Mouse (Mus musculus) cortical plate, adult 2 months (tissue): ENCODE measurements around the gene Stk25. TPM values are rescaled to one million over a fixed set of nuclear protein-coding genes. Genes with fewer than 3 reads are reported as not detected.

Source experiments
- H3K27ac ChIP-seq: fragments of 200-500 bp; 2 replicates; pipeline ENCODE4 v1.5.1; 2012; ENCODE audit warnings: low read length, control low read depth, inconsistent platforms; ENCODE audit not compliant: insufficient read depth
- H3K4me1 ChIP-seq: fragments of 200-500 bp; 2 replicates; pipeline ENCODE4 v1.6.1; 2011; ENCODE audit warnings: low read length; ENCODE audit not compliant: control insufficient read depth, insufficient read depth
- H3K4me3 ChIP-seq: fragments of 200-500 bp; 2 replicates; pipeline ENCODE4 v1.5.1; 2011; ENCODE audit warnings: mild to moderate bottlenecking, low read length, control low read depth; ENCODE audit not compliant: insufficient read depth
- CTCF ChIP-seq: fragments of 200-500 bp; IDR thresholded peaks from 2 replicates; pipeline ENCODE4 v1.5.1; 2011; ENCODE audit warnings: mild to moderate bottlenecking, control low read depth, low read length; ENCODE audit not compliant: insufficient read depth; ENCODE audit errors: extremely low read depth
- POLR2A ChIP-seq: fragments of 200-500 bp; IDR thresholded peaks from 2 replicates; pipeline ENCODE4 v1.6.1; 2011; ENCODE audit warnings: mild to moderate bottlenecking, low read length, control low read depth; ENCODE audit not compliant: insufficient read depth; ENCODE audit errors: extremely low read depth
- polyA plus RNA-seq: library from polyadenylated mRNA; depleted of rRNA; stranded (reverse); fragments of >200 nt; gene quantifications from 2 replicates; pipeline ENCODE4 v1.2.3, GENCODE M21; 2012

Stk25 gene
- polyA plus RNA-seq, 1 experiment = 404 TPM

- Histone ChIP-seq H3K4me1 (peaks cover 7% of the 10 kb centered on the region; the same call in 1 of the 2 replicates), H3K4me3 (peak overlapping the region; percentile 40), H3K27ac (peak overlapping the region; percentile 75)
- no peak for TF ChIP-seq POLR2A
- 0 out of 2 replicates have a peak, but pooled peaks have one; percentile 5 for TF ChIP-seq CTCF
These were observed 22.1 kb downstream of the Stk25 start for GRCm38 (mm10) chr1:93636211-93636897.

GRCm38 (mm10) chr1:93635580-93636192, 22.8 kb downstream of the Stk25 start:
- Histone ChIP-seq H3K4me3 (peak overlapping the region; percentile 92), H3K27ac (peak overlapping the region; percentile 91), H3K4me1 (peaks cover 7% of the 10 kb centered on the region; the same call in 1 of the 2 replicates)
- TF ChIP-seq CTCF (no peak), POLR2A (peak; percentile 81)

GRCm38 (mm10) chr1:93635091-93635579, 23.3 kb downstream of the Stk25 start:
- H3K4me1 ChIP-seq = peaks cover 7% of the 10 kb centered on the region; the same call in 1 of the 2 replicates
- TF ChIP-seq POLR2A (no peak), CTCF (no peak)

GRCm38 (mm10) chr1:93634481-93634891, 24.0 kb downstream of the Stk25 start:
- Histone ChIP-seq H3K27ac (peak overlapping the region; percentile 91), H3K4me3 (peak overlapping the region; percentile 92), H3K4me1 (peaks cover 7% of the 10 kb centered on the region; the same call in 1 of the 2 replicates)
- no peak for TF ChIP-seq CTCF
- TF ChIP-seq POLR2A = peak; percentile 45; the same call in 1 of the 2 replicates

More at GRCm38 (mm10) chr1:93635091-93635579, 23.3 kb downstream of the Stk25 start:
- H3K4me3 ChIP-seq = peak overlapping the region; percentile 92
- H3K27ac ChIP-seq = peak overlapping the region; percentile 91

- TF ChIP-seq CTCF = no peak
- no peak for TF ChIP-seq POLR2A
- Histone ChIP-seq H3K4me1 (peaks cover 7% of the 10 kb centered on the region; the same call in 1 of the 2 replicates), H3K4me3 (no peak overlapping the region), H3K27ac (no peak overlapping the region)
These were observed 25.7 kb downstream of the Stk25 start for GRCm38 (mm10) chr1:93632723-93633122.

GRCm38 (mm10) chr1:93630796-93631195, 27.7 kb downstream of the Stk25 start:
- H3K27ac ChIP-seq = no peak overlapping the region
- peaks cover 7% of the 10 kb centered on the region; the same call in 1 of the 2 replicates for H3K4me1 ChIP-seq
- no peak overlapping the region for H3K4me3 ChIP-seq
- TF ChIP-seq CTCF = no peak

- TF ChIP-seq POLR2A (no peak), CTCF (no peak)
- Histone ChIP-seq H3K4me1 (no peaks in the 10 kb centered on the region), H3K27ac (no peak overlapping the region), H3K4me3 (no peak overlapping the region)
These were observed 34.0 kb downstream of the Stk25 start for GRCm38 (mm10) chr1:93624502-93624901.

- H3K4me3 ChIP-seq = no peak overlapping the region
- H3K4me1 ChIP-seq = no peaks in the 10 kb centered on the region
- H3K27ac ChIP-seq = no peak overlapping the region
- TF ChIP-seq POLR2A = no peak
- TF ChIP-seq CTCF = no peak
These were observed 39.5 kb downstream of the Stk25 start for GRCm38 (mm10) chr1:93618948-93619347.

GRCm38 (mm10) chr1:93618059-93618748, 40.3 kb downstream of the Stk25 start:
- no peak overlapping the region for H3K4me3 ChIP-seq
- TF ChIP-seq CTCF (no peak), POLR2A (no peak)
- H3K27ac ChIP-seq = no peak overlapping the region
- no peaks in the 10 kb centered on the region for H3K4me1 ChIP-seq
